Mouse (Mus musculus): ENCODE results near the gene Tuba1b.

GRCm38 (mm10) chr15:98952063-98952455 lies 17.7 kb upstream of the Tuba1b start:
- TF ChIP-seq POLR2A (IDR thresholded peaks at IDR 0.05; ENCODE audit: low read depth, low read length) (no peak), CTCF (conservative IDR thresholded peaks at IDR 0.05 in 1 of 2, IDR thresholded peaks at IDR 0.05 in 1 of 2; ENCODE audit: low read depth in 2 of 2, low read length in 2 of 2) (no peak), ZKSCAN1 (IDR thresholded peaks at IDR 0.05; ENCODE audit: borderline replicate concordance, low read depth, low read length) (no peak), CHD1 (IDR thresholded peaks at IDR 0.05; ENCODE audit: low read depth, low read length) (no peak), JUND (conservative IDR thresholded peaks at IDR 0.05; ENCODE audit: low read depth, low read length) (no peak), MAX (IDR thresholded peaks at IDR 0.05; ENCODE audit: low read length) (no peak), MEF2A (IDR thresholded peaks at IDR 0.05; ENCODE audit: borderline replicate concordance, low read depth, low read length) (no peak), RCOR1 (conservative IDR thresholded peaks at IDR 0.05; ENCODE audit: low read depth, low read length) (no peak), ETS1 (conservative IDR thresholded peaks at IDR 0.05; ENCODE audit: low read depth, low read length) (no peak), E2F4 (IDR thresholded peaks at IDR 0.05; ENCODE audit: insufficient replicate concordance, low read depth, low read length) (no peak), ZNF384 (IDR thresholded peaks at IDR 0.05; ENCODE audit: low read depth, low read length) (no peak), BHLHE40 (IDR thresholded peaks at IDR 0.05; ENCODE audit: low read depth, low read length) (no peak)

All from CH12.LX (cell line).